Mouse (Mus musculus) kidney, postnatal 14 days (tissue): Measurements from ENCODE around the gene Mtfp1.

Experiments
- DNase-seq: peaks from one replicate; pipeline ENCODE4 v3.0.0; 2022; ENCODE audit warnings: mixed read lengths

Mtfp1 gene

DNA sequence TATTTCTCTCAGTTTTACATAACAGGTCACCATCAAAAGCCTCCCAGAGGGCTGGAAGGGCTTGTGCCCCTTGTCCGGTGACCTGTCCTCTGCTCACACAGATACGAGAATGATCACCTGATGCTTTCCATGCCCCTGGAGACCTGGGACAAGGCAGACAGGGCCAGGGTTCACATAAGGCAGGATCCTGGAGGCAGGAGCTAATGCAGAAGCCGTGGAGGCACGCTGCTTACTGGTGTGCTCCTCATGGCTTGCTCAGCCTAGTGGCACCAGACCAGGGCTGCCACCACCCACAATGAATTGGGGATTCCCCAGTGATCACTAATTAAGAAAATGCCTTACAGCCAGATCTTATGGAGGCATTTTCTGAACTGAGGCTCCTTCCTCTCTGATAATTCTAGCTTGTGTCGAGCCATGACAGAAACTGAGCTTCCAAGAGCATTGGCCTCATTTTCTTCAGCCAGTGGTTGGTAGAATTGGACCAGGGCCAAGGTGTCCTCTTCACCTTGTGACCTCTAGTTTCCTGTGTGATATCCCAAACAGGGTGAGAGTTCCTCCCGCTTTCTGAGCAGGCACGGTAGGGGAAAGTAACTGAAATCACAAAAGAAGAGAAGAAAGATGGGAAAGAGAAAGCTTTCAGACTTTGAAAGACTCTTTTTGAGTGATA lies 16.8 kb downstream of the Mtfp1 start:
- no peak for DNase-seq

DNA sequence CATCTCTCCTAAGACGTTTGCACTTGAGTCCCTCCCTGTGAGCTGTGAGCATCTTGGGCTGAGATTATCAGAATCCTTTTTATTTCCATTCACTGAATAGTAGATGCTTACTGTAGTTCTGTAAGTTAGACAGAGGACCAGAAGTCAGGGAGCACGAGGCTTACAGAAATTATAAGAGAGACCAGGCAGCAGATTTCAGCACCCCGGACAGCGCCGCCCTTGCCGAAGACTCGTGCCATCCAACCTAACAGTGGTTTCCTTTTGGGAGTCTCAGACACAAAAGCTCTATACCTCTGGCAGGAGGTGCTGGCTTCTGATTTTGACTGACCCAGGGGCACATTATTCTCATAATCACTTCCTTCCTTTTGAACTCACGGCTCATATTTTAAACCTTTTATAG lies 18.6 kb downstream of the Mtfp1 start:
- DNase-seq = peak; percentile 67

DNA sequence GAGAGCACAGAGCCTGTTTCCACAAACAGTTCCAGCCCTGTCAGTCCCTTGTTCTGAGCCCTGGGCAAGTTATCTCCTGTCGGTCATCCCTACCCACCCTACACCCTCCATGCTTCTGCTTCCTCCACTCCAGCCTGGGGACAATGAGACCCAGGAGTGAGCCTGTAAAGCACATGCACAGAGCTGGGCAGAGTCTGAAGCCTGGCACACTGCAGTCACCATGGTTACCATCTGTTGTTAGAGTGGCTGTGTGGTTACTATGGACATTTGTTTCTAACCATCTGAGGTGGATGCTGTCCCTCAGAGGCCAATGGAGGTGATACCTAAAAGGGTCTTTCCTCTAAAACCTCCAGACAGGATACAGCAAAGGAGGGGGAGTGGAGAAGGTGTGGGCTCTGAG lies 25.6 kb downstream of the Mtfp1 start:
- DNase-seq = no peak

DNA sequence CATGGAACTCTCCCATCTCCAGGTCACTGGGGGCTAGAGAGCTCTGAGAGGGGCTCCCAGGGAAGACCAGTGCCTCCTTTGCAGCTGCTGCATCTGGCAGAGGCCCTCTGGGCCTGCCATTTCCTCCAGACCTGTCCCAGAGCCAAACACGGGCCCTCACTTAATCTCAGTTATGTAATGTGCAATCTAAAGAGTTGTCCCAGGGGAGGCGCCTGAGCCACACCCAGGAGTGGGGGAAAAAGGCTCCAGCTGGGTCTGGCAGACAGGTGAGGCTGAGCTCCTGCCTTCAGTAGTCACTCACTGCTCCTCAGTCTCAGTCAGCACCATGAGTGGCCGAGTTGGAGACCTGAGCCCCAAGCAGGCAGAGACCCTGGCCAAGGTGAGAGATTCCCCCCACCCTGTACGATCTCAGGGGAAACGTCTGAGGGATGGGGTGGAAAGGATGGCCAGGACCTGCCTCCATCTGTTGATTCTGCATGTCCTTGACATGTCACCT lies 30.6 kb downstream of the Mtfp1 start, which contains the start of gene Sec14l3:
TSS of gene Sec14l3 (plus strand) at position 215 of the 496 bp plus-strand sequence.
- DNase-seq = no peak

DNA sequence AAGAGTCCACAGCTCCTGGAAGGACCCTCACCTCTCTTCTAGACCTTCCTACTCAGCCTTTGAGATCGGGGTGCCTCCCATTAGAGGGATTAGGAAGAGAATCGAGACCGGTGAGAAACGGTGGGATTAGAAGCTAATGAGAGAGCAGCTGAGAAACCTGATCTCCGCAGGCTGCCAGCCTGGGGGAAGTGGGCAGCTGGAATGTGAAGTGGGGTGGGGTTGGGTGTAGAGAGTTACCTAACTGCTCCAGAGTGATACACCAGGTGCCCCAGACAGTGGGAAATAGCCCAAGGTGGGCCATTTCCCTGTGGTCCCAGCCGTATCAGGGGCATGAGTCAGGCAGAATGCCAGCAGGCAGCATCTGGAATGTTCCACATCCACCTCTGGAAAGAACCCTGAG lies 32.3 kb downstream of the Mtfp1 start:
- no peak for DNase-seq

DNA sequence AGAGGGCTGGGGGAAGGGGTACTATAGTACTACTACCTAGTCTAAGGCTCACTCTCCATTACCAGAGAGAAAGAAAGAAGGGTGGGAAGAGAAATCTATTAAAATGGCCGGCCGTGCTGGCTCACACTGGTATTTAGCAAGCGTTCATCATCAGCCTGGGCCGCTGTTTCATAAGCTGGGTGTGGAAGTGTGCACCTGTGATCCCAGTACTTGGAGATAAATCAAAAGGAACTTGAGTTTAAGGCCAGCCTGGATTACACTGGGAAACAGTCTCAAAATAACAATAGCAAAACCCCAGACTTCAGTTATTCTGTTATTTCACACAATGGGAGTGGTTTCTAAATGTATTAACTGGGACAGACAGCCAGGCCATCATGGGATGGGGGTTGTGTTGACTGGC lies 32.7 kb downstream of the Mtfp1 start:
- DNase-seq = no peak

DNA sequence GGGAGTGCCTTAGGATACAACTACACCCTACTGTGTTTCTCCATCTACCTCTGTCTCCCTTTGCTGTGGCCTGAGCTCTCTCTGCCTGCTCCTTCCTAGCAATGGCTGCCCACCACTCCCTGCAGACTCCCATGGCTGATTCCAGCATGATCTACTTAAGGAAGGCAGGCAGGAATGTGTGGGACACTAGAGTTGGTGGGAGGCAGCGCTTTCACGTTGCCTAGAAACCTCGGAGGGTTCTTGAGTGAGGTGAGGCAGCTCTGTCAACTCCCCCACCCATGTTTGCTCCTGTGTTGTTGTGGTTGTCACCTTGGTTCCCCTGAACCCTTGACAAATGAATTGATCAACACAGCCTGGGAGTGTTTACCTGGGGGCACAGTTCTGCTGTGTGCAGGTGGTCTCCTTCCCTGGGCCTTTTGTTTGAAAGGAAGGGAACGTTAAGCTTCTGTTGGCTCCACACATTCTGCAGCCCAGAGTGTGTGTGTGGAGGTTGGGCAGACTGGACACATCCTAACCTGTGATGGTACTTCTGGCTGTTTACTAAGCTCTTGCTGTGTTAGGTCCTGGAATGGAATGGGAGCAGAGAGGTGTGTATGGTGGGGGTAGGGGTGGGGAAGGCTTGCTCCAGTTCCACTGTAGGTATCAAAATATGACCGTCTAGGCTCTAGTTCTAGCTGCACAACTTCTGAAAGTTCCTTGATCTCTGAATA lies 34.2 kb downstream of the Mtfp1 start:
- no peak for DNase-seq

DNA sequence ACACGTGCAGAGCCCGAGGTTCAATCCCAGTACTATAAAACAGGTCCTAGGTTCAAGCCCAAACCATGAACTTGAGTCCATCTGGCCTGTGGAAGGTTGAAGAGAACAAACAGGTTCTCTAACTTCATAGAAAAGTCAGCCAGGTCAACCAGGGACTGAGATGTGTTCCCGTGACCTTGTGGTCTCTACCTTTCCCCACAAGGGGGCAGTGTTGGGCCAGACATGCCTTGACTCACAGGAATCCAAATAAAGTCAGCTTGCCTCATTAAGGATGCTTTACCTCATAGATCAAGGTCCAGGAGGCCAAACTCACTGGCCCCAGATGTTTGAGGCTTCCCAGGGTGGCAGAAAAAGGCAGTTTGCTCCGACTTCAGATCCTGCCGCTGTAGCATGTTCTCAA lies 41.7 kb downstream of the Mtfp1 start:
- peak; percentile 81 for DNase-seq

DNA sequence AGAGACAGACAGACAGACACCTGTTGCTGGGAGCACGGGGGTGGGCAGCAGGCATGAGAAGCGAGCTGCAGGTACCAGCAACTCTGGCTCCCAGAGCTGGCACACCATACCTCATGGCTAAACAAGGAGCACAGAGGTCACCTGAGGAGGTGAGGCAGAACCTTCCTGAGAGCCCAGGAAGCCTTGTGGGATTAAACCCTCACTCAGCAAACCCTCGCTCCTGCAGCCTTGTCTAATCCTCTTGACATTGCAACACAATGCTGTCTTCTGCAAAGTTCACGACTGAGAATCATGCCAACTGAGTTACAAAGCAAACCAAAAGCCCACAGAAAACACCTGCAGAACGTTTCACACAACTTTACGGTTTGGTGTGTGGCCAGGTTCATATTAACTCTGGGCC lies 46.8 kb downstream of the Mtfp1 start:
- no peak for DNase-seq

DNA sequence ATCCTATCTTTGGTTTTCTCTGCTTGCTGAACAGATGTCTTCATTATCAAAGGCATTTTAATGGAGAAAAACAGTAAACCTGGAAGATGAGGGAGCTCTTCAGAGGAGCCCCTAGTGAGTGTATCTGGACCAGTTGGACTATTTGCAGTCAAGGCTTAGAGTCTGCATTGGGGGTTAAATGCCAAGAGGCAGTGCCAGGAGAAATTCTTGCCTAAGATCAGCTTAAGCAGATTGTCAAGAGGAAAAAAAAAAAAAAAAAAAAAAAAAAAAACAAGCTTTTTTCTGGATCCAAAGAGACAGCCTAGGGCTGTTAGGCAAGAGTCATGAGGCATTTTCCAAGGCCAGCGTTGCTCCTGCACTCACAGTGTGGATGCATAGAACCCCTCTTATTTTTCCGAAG lies 47.5 kb downstream of the Mtfp1 start:
- no peak for DNase-seq

DNA sequence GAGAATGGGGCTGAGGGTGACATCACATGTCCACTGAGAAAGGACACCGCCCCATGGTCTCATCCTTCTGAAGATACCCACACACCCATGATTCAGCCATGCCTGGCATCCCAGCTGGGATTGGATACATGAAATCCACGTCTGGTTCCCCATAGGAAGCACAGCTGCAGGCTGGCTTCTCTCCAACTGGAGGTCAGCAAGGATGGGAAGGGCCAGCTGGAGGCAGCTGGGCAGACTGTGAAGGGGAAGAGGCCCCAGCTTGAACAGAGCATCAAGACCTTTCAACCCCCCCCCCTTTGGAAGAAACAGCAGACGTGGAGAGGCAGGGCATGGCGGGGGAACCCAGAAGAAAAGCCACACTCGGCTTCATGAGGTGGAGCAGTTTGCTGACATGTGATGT lies 48.7 kb downstream of the Mtfp1 start:
- DNase-seq = peak; percentile 22

DNA sequence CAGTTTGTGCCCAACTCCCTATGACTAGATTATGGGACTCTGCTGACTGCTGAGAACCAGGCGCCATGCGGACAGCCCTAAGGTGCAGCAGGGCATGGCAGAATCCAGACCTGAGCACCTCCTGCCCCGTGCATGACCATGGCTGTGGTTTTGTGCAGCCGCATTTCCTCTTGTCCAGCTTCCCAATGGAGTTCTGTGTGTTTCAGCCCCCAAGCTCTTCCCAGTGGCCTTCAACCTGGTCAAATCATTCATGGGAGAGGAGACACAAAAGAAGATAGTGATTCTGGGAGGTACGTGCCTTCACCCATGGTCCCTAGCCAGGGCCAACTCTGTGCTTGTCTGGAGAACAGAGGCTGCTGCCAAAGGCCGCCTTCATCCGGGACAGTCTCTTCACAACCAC lies 52.2 kb downstream of the Mtfp1 start:
- no peak for DNase-seq
